ENCODE assay signal across 9 mouse cellular contexts in genomic region chr9:79919750-79920539, GRCm38 (mm10).
DNase-seq lines count a peak whose midpoint lies in the region; ATAC-seq and TF ChIP-seq lines count a peak whose summit lies in the region.
"Had no signal": no experiment of that assay in that cellular context is flagged by ENCODE, and none has a peak within 500 bp of the region (broad histone marks: within the 10 kb centered on the region; RNA-seq: fewer than 3 reads in every experiment).

No protein-coding gene starts in this region.

- peak; percentile 52 to 63 for DNase-seq in heart, adult 18-20 months
- DNase-seq in heart, adult 8-10 months (ENCODE audit: low spot score) = no peak
- no peak for DNase-seq in MEL (ENCODE audit: low read depth, low spot score)
- peak; percentile 21 for DNase-seq in forebrain, postnatal 0 days
- no peak for DNase-seq in layer of hippocampus, adult 8-10 months (ENCODE audit: low spot score in 2 of 2)
- DNase-seq in kidney, postnatal 4 days = no peak

- ATAC-seq in forebrain, postnatal 0 days = peak; percentile 62
- ATAC-seq in intestine, postnatal 0 days = 0 out of 2 replicates have a peak, but pooled peaks have one; percentile 19
- no peak for ATAC-seq in granulocyte monocyte progenitor cell, adult 5-6 weeks (replicated peaks; ENCODE audit: poor library complexity, severe bottlenecking)

- no peaks in the 10 kb centered on the region for H3K9me3 ChIP-seq in MEL (replicated peaks; ENCODE audit: insufficient read depth, low read length)
- no peaks in the 10 kb centered on the region for H3K9me3 ChIP-seq in forebrain, postnatal 0 days (ENCODE audit: low read length)
- no peaks in the 10 kb centered on the region for H3K9me3 ChIP-seq in intestine, postnatal 0 days (ENCODE audit: control insufficient read depth)
- H3K9me3 ChIP-seq: midbrain, embryonic 12.5 days had no signal

- WGBS in forebrain, postnatal 0 days = 43% methylated on average over 9 of the region's 9 CpGs
- 51% methylated on average over 9 of the region's 9 CpGs for WGBS in intestine, postnatal 0 days

- peaks cover 0 to 15% of the 10 kb centered on the region in 2 experiments; a peak in 3 of 4 replicates for H3K4me1 ChIP-seq in MEL (ENCODE audit: control insufficient read depth in 1 of 2, insufficient read depth in 2 of 2, low read length in 2 of 2)
- H3K4me1 ChIP-seq in forebrain, postnatal 0 days (ENCODE audit: insufficient read depth) = no peaks in the 10 kb centered on the region
- H3K4me1 ChIP-seq in intestine, postnatal 0 days (replicated peaks; ENCODE audit: control insufficient read depth, insufficient read depth, low read length) = no peaks in the 10 kb centered on the region

- H3K27me3 ChIP-seq in MEL (ENCODE audit: control insufficient read depth in 1 of 2, insufficient read depth in 2 of 2, low read length in 2 of 2) = no peaks in the 10 kb centered on the region
- H3K27me3 ChIP-seq in forebrain, postnatal 0 days (ENCODE audit: insufficient read depth, low read length) = no peaks in the 10 kb centered on the region
- H3K27me3 ChIP-seq in intestine, postnatal 0 days (replicated peaks; ENCODE audit: control insufficient read depth, insufficient read depth, low read length) = no peaks in the 10 kb centered on the region
- H3K27me3 ChIP-seq: midbrain, embryonic 12.5 days had no signal

- TF ChIP-seq RAD21 in MEL (IDR thresholded peaks at IDR 0.05; ENCODE audit: low read depth, low read length) = no peak

- H3K36me3 ChIP-seq in MEL (ENCODE audit: control insufficient read depth in 1 of 2, insufficient read depth in 2 of 2, low read length in 2 of 2) = peaks cover 0 to 5% of the 10 kb centered on the region in 2 experiments; a peak in 2 of 4 replicates
- no peaks in the 10 kb centered on the region for H3K36me3 ChIP-seq in forebrain, postnatal 0 days (ENCODE audit: insufficient read depth)
- no peaks in the 10 kb centered on the region for H3K36me3 ChIP-seq in intestine, postnatal 0 days (ENCODE audit: control insufficient read depth, insufficient read depth)
- H3K36me3 ChIP-seq: midbrain, embryonic 12.5 days had no signal

- TF ChIP-seq POLR2A in MEL (IDR thresholded peaks at IDR 0.05; ENCODE audit: control insufficient read depth in 1 of 2, insufficient read depth in 1 of 2, low read depth in 1 of 2, low read length in 2 of 2, poor library complexity in 1 of 2) = no peak

- TF ChIP-seq CTCF in MEL (IDR thresholded peaks at IDR 0.05 in 2 of 3, conservative IDR thresholded peaks at IDR 0.05 in 1 of 3; ENCODE audit: control insufficient read depth in 1 of 3, insufficient read depth in 1 of 3, low read depth in 2 of 3, low read length in 3 of 3, poor library complexity in 1 of 3, severe bottlenecking in 1 of 3) = no peak
- TF ChIP-seq CTCF in forebrain, postnatal 0 days (IDR thresholded peaks at IDR 0.05; ENCODE audit: low read depth) = no peak
- no peak for TF ChIP-seq CTCF in intestine, postnatal 0 days (IDR thresholded peaks at IDR 0.05; ENCODE audit: low read depth)

- H3K4me3 ChIP-seq in MEL (ENCODE audit: control insufficient read depth in 1 of 2, insufficient read depth in 1 of 2, low read depth in 2 of 2, low read length in 2 of 2) = peak overlapping the region; percentile 10 to 16; a peak in 3 of 4 replicates
- no peak overlapping the region for H3K4me3 ChIP-seq in forebrain, postnatal 0 days (ENCODE audit: low read depth, low read length)
- H3K4me3 ChIP-seq in intestine, postnatal 0 days (ENCODE audit: low read depth, low read length) = no peak overlapping the region
- H3K4me3 ChIP-seq: midbrain, embryonic 12.5 days had no signal

- no peak for TF ChIP-seq EP300 in MEL (IDR thresholded peaks at IDR 0.05; ENCODE audit: low read depth in 1 of 2, low read length in 2 of 2)

- no peaks in the 10 kb centered on the region for H3K79me2 ChIP-seq in MEL (ENCODE audit: control insufficient read depth, insufficient read depth, low read length, poor library complexity)

- no peak overlapping the region for H3K9ac ChIP-seq in MEL (ENCODE audit: control insufficient read depth, low read depth, low read length, poor library complexity, severe bottlenecking)
- H3K9ac ChIP-seq in forebrain, postnatal 0 days = no peak overlapping the region
- no peak overlapping the region for H3K9ac ChIP-seq in intestine, postnatal 0 days (ENCODE audit: low read depth, low read length)
- H3K9ac ChIP-seq: midbrain, embryonic 12.5 days had no signal

- no peak overlapping the region for H3K4me2 ChIP-seq in forebrain, postnatal 0 days (ENCODE audit: low read depth)
- no peak overlapping the region for H3K4me2 ChIP-seq in intestine, postnatal 0 days (replicated peaks; ENCODE audit: low read depth)
- H3K4me2 ChIP-seq: midbrain, embryonic 12.5 days had no signal

- H3K27ac ChIP-seq in MEL (ENCODE audit: control insufficient read depth, low read depth, low read length) = no peak overlapping the region
- H3K27ac ChIP-seq in forebrain, postnatal 0 days (ENCODE audit: low read depth, low read length) = no peak overlapping the region
- 0 out of 2 replicates have a peak overlapping the region, but pooled peaks have one; percentile 29 for H3K27ac ChIP-seq in intestine, postnatal 0 days (ENCODE audit: low read depth, low read length)
- H3K27ac ChIP-seq: midbrain, embryonic 12.5 days had no signal

TF ChIP-seq in MEL, 35 proteins besides CTCF, POLR2A, EP300 and RAD21:
- TF ChIP-seq MYC (IDR thresholded peaks at IDR 0.05; ENCODE audit: low read depth, low read length) (no peak), ZNF384 (IDR thresholded peaks at IDR 0.05; ENCODE audit: low read depth, low read length) (no peak), MAX (IDR thresholded peaks at IDR 0.05; ENCODE audit: low read length) (no peak), ETS1 (IDR thresholded peaks at IDR 0.05; ENCODE audit: low read depth, low read length) (no peak), HCFC1 (IDR thresholded peaks at IDR 0.05; ENCODE audit: low read depth, low read length) (no peak), ZMIZ1 (IDR thresholded peaks at IDR 0.05; ENCODE audit: low read depth, low read length) (no peak), ZKSCAN1 (IDR thresholded peaks at IDR 0.05; ENCODE audit: low read depth, low read length) (no peak), MYB (IDR thresholded peaks at IDR 0.05; ENCODE audit: low read depth, low read length) (no peak), USF1 (IDR thresholded peaks at IDR 0.05; ENCODE audit: low read depth, low read length) (no peak), BHLHE40 (IDR thresholded peaks at IDR 0.05; ENCODE audit: borderline replicate concordance, low read depth, low read length) (no peak), GABPA (IDR thresholded peaks at IDR 0.05; ENCODE audit: low read depth, low read length) (no peak), POLR2AphosphoS5 (IDR thresholded peaks at IDR 0.05; ENCODE audit: borderline replicate concordance, low read depth, low read length) (no peak), KAT2A (conservative IDR thresholded peaks at IDR 0.05; ENCODE audit: low read depth, low read length) (no peak), SMC3 (IDR thresholded peaks at IDR 0.05; ENCODE audit: low read depth, low read length) (no peak), TBP (IDR thresholded peaks at IDR 0.05; ENCODE audit: low read depth, low read length) (no peak), CHD1 (IDR thresholded peaks at IDR 0.05; ENCODE audit: low read depth, low read length) (no peak)
TF ChIP-seq in MEL: peak in this region for 0.

Comparison
In these comparisons a context has a peak if more than half of its experiments do, and no peak if none do; other contexts are left out.
1. DNase-seq: peak in heart, adult 18-20 months (2 of 2) and forebrain, postnatal 0 days (single experiment); none in heart, adult 8-10 months (single experiment), MEL (single experiment), layer of hippocampus, adult 8-10 months (0 of 2) and kidney, postnatal 4 days (0 of 2).
2. H3K4me3 ChIP-seq: peak in MEL (2 of 2); none in forebrain, postnatal 0 days (single experiment) and intestine, postnatal 0 days (single experiment).